Mouse (Mus musculus) thymus, postnatal 25 days (tissue): ENCODE data around the gene Nfatc3.

Experiments
- DNase-seq: peaks from one replicate; pipeline ENCODE4 v3.0.0; 2022

The Nfatc3 gene

DNA sequence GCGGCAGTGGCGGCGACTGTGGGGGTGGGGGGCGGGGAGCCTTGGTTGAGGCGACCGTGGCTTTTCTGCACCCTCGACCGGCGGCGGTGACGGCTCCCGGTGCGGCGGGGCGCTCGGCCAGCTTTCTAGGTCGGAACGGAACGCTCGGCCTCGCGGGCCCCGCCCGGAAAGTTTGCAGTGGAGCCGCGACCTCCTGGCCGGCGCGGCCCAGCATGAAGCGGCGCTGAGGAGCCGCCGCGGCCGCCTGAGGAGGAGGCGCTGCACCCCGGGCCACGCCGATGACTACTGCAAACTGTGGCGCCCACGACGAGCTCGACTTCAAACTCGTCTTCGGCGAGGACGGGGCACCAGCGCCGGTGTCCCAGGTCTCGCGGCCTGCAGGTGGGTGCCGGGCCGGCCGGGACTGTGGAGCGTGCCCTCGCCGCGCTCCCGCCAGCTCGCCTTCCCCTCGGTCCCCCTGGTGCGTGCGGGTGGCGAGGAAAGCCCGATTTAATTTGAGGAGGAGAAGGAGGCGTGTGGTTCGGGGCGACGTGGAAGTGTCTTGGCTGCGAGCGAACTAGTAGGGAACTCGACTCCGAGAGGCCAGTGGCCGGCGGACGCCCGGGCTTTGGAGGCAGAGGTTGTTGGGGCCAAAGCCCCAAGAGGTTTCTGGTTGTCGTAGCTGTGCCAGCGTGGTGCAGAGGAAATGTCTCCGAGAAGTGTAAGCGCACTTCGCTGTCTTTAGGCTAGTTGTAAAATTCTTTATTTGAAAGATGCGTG is 1.2 kb downstream of the Nfatc3 start:
- DNase-seq: no peak

- no peak for DNase-seq
Measured at GRCm38 (mm10) chr8:106060521-106060920, 1.9 kb downstream of the Nfatc3 start.

DNA sequence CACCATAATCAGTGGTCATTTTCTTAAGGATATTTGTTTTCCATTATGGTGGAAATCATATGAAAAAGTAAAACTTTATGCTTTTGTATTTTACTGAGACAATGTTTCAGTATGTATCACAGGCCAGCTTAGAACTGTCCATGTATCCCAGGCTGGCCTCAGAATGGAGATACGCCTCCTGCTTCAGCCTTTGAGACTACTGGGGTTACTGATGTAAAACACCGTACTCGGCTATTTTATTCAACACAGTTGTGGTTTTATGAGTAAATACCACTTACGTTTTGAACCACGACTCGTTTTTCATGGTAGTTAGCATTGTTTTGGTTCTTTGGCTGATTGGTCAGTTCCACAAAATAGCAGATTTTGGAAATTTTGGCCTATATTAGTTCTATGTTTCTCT is 3.0 kb downstream of the Nfatc3 start:
- DNase-seq: no peak

GRCm38 (mm10) chr8:106063046-106063445 is 4.4 kb downstream of the Nfatc3 start:
- no peak for DNase-seq

GRCm38 (mm10) chr8:106066721-106067120 is 8.1 kb downstream of the Nfatc3 start:
- no peak for DNase-seq

DNA sequence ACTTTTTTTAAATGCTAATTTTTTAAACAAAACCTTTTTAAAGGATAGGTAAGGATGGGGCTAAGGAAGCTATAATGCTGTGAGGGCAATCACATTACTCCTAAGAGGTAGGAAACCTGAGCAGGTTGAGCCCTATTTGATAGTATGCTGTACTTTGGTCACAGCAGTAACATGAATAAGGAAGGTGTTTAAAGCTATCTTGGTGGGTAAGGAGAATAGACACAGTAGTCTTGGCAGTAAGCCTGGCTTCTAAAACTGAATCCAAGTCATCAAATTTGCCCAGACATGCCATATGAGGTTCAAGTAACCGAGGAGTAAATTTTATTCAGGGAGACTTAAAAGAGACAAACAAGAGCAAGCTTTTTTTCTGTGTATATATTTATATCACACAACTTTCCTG is 10.9 kb downstream of the Nfatc3 start:
- DNase-seq: no peak

DNA sequence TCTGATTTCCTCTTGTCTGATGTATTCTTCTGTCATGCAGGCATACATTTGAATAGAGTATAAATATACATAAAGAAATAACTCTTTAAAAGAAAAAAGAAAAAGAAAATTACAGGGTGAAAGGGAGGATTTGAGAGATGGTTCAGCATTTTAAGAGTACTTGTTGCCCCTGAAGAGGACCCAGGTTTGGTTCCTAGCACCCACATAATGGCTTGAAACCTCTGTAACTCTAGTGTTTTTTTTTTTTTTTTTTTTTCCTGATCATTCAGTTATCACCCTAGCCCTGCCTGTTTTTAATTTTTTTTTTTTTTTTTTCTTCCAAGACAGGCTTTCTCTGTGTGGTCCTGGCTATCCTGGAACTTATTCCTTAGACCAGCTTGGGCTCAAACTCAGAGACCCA is 13.5 kb downstream of the Nfatc3 start:
- no peak for DNase-seq

GRCm38 (mm10) chr8:106074236-106074635 is 15.6 kb downstream of the Nfatc3 start:
- no peak for DNase-seq

DNA sequence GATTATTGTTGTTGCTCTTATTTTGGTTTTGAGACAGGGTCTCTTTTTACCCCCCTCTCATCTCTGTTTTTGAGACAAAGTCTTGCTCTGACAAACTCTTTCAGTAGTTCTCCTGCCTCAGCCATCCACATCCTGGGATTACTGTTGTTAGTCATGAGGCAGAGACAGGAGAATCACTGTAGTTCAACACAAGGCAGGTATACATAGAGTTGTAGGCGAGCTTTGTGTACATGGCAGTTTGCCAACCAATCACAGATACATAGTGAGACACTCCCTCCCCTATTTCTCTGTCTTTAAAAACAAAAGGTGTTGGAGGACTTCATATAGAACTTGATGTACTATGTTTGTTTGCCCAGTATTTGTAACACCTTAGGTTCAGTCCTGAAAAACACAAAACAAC is 16.0 kb downstream of the Nfatc3 start:
- DNase-seq: no peak

GRCm38 (mm10) chr8:106075161-106075862 is 16.7 kb downstream of the Nfatc3 start:
- no peak for DNase-seq

DNA sequence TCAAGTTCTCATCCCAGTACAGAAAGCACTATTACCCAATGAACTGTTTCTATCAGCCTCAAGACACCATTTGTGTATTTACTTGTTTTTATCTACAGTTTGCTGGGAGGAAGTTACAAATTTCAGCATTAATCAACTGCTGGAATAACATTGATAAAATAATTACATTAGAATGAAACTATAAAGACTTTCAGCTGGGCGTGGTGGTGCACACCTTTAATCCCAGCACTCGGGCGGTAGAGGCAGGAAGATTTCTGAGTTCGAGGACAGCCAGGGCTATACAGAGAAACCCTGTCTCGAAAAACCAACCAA is 17.2 kb downstream of the Nfatc3 start:
- no peak for DNase-seq

DNA sequence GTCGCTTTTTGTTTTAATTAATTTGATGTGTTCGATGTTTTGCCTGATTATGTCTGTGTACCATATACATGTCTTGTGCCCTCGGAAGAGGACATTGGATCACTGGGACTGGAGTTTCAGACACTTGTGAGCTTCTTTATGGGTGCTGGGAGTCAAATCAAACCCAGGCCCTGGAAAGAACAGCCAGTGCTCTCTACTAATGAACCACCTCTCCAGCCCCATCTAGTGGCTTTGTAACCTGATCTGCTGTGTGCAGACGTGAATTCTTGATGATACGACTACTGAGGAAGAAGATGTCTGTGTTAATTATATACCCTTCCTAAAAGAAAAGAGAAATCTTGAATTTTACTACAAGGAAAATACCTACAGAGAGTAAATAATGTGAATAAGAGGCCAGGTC is 18.0 kb downstream of the Nfatc3 start:
- DNase-seq: peak; percentile 54

DNA sequence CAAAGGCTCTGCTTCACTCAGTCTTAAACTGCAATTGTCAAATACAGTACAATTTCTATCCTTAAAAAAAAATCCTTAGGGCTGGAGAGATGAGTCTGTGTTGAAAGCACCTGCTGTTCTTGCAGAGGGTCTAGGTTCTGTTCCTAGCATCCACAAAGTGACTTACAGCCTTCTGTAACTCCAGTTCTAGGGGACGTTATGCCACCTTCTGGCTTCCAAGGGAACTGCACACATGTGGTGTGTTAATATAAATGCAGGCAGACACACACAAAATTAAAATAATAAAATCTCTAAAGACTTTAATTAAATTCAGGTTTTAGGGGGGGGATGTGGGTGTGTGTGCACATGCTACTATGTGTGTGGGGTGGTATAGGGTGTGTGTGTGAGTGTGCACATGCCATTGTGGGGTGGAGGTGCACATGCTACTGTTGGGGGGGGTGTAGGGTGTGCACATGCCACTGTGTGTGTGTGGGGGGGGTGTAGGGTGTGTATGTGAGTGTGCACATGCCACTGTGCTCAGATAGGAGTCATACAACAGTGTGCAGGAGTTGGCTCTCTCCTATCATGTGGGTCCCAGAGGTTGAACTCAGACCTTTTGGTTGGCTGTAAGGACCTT is 18.9 kb downstream of the Nfatc3 start:
- no peak for DNase-seq

- DNase-seq: peak; percentile 52
Measured at GRCm38 (mm10) chr8:106102321-106102720, 43.7 kb downstream of the Nfatc3 start.

GRCm38 (mm10) chr8:106103888-106104287 is 45.2 kb downstream of the Nfatc3 start:
- peak; percentile 61 for DNase-seq

GRCm38 (mm10) chr8:106106193-106106592 is 47.6 kb downstream of the Nfatc3 start:
- no peak for DNase-seq

DNA sequence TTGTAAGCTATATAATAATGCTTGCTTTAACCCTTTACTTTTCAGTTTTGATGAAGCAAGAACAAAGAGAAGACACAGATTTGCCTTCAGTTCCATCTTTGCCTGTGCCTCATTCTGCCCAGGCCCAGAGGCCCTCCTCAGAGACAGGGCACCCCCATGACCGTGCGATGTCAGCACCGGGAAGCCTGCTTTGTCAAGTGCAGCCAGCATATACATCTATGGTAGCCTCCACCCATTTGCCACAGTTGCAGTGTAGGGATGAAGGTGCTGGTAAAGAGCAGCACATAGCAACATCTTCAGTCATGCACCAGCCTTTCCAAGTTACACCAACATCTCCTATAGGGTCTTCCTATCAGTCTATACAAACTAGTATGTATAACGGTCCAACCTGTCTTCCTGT is 49.4 kb downstream of the Nfatc3 start:
- no peak for DNase-seq

- DNase-seq: no peak
Measured at GRCm38 (mm10) chr8:106108729-106109128, 50.1 kb downstream of the Nfatc3 start.

GRCm38 (mm10) chr8:106112041-106112440 is 53.4 kb downstream of the Nfatc3 start:
- DNase-seq: peak; percentile 56

GRCm38 (mm10) chr8:106112514-106112913 is 53.9 kb downstream of the Nfatc3 start:
- peak; percentile 75 for DNase-seq

GRCm38 (mm10) chr8:106115897-106116296 is 57.3 kb downstream of the Nfatc3 start:
- peak; percentile 90 for DNase-seq

DNA sequence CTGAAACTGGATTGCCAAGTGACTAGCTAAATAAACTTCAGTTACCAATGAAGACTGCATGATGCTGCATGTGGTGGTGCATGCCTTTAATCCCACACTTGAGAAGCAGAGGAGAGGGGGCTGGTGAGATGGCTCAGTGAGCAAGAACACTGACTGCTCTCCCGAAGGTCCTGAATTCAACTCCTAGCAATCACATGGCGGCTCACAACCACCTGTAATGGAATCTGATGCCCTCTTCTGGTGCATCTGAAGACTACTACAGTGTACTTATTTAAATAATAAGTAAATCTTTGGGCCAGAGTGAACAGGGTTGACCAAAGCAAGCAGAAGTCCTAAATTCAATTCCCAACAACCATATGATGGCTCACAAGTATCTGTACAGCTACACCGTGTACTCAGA is 64.8 kb downstream of the Nfatc3 start:
- DNase-seq: no peak

DNA sequence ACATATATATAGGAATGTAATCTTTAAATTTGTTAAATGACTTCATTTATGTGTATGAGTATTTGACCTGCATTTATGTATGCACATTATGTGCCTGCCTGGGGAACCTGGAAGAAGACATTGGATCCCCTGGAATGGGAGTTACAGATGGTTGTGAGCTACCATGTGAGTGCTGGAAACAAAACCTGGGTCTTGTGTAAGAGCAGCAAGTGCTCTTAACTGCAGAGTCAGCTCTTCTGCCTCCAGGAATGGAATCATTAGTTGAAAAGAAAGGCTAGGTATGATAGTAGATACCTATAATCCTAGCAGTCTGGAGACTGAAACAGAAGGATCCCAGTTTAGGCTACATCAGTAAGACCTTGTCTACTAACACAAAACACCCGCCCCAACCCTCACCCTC is 67.4 kb downstream of the Nfatc3 start:
- no peak for DNase-seq

GRCm38 (mm10) chr8:106127054-106127453 is 68.4 kb downstream of the Nfatc3 start:
- DNase-seq: no peak
